Mouse (Mus musculus): ENCODE measurements around the gene Atg2a.

Atg2a gene

DNA sequence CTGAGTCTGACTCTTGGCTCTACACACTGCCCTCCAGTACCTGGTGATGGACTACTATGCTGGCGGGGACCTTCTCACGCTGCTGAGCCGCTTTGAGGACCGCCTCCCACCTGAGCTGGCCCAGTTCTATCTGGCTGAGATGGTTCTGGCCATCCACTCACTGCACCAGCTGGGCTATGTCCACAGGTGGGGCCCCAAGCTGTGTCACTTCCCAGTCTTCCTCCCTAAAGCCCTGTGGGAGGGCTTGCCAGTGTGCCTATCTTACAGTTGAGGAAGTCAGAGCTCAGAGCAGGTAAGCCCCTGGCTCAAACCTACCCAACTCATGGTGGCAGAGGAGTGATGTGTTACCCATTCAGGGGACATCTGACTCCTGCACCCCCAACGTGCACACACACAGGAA, 68.7 kb downstream of the Atg2a start:
- TF ChIP-seq GATA4 (IDR thresholded peaks at IDR 0.05; ENCODE audit: insufficient replicate concordance, low read length) = no peak

Data from liver, adult (tissue).